Mouse (Mus musculus) spleen, adult 2 months (tissue): ENCODE results near the gene P2rx5.

ENCODE experiments used
- CTCF ChIP-seq: fragments of 200-500 bp; IDR thresholded peaks from 2 replicates; pipeline ENCODE4 v1.5.1; 2011; ENCODE audit warnings: mild to moderate bottlenecking, inconsistent platforms; ENCODE audit not compliant: insufficient read depth, insufficient read length, insufficient replicate concordance; ENCODE audit errors: extremely low read depth
- POLR2A ChIP-seq: fragments of 200-500 bp; IDR thresholded peaks from 2 replicates; pipeline ENCODE4 v1.6.1; 2011; ENCODE audit warnings: low read depth, low read length, inconsistent platforms

GRCm38 (mm10) chr11:73168576-73168975, 8.4 kb downstream of the P2rx5 start:
- TF ChIP-seq CTCF (no peak), POLR2A (no peak)
